Mouse (Mus musculus) fibroblast of lung, adult 2 months (primary cell): ENCODE measurements around the gene Izumo1r.

Experiments
- DNase-seq: peaks from one replicate; pipeline ENCODE4 v3.0.0-alpha.2; 2011; ENCODE audit warnings: low read depth

Izumo1r gene

GRCm38 (mm10) chr9:14903581-14904378 is at the start of gene Izumo1r:
Izumo1r (minus strand) TSS chr9:14903949.
- DNase-seq = no peak

DNA sequence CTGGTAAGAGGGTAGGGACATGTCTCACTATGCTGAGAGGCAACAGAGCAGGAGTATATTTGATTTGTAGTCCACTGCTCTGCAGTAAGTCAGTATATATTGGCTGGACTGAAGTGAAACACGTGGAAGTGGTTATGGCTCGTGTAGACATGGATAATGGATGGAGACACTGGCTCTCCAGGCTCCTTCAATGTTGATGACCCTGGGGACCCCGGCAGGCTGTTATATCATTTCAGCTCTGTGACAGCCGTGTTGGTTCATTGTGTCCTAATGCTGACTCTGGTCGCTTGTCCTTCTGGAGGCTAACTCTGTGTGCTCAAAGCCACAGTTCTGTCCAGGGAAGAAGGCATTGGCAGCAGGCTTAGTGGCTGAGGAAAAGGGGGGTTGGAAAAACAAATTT is 47.3 kb upstream of the Izumo1r start:
- DNase-seq = no peak

DNA sequence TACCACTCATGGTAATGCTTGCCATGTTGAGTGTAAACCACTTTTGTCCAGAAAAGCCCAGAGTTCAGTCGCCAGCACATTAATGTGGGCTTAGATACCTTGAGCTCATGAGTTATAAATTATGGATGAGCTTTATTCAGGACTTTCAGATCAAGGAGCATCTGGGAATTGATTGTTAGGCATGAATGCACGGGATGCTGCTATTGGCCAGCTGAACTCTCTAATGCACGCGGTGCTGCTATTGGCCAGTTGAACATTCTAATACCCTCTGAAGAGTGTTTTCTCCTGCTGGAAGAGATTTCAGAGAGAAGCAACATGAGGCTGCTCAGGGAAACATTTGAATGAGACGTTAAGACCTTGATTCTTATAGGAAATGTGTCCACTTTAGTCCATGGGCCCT is 45.1 kb upstream of the Izumo1r start:
- no peak for DNase-seq

GRCm38 (mm10) chr9:14946677-14947076 is 42.9 kb upstream of the Izumo1r start:
- DNase-seq = no peak

DNA sequence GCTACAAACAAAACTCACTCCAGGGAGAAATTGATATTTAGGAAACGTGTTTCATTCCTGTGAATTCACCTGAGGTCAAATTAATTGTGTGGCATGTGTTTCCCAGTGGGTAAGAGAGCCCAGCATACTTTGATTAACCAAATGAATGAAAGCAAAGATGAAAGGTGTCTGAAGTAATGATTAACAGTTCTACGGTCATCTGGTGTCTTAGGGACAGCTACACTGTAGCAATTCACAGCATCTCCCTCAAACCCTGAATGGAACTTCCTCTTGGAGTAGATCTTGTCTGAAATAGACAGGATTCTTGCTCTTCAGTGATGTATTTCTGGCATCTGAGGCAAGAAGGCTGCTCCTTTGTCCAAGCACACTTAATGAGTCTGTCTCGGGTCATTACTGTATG is 42.2 kb upstream of the Izumo1r start:
- DNase-seq = no peak

GRCm38 (mm10) chr9:14942143-14942720 is 38.5 kb upstream of the Izumo1r start:
- DNase-seq = no peak

- no peak for DNase-seq
Observed at GRCm38 (mm10) chr9:14939610-14940009, 35.9 kb upstream of the Izumo1r start.

- no peak for DNase-seq
Observed at GRCm38 (mm10) chr9:14937308-14937707, 33.6 kb upstream of the Izumo1r start.

- DNase-seq = no peak
Observed at GRCm38 (mm10) chr9:14934851-14935250, 31.1 kb upstream of the Izumo1r start.

GRCm38 (mm10) chr9:14931943-14932342 is 28.2 kb upstream of the Izumo1r start:
- DNase-seq = no peak

- DNase-seq = no peak
Observed at GRCm38 (mm10) chr9:14931211-14931610, 27.5 kb upstream of the Izumo1r start.

GRCm38 (mm10) chr9:14926593-14926992 is 22.8 kb upstream of the Izumo1r start:
- no peak for DNase-seq

DNA sequence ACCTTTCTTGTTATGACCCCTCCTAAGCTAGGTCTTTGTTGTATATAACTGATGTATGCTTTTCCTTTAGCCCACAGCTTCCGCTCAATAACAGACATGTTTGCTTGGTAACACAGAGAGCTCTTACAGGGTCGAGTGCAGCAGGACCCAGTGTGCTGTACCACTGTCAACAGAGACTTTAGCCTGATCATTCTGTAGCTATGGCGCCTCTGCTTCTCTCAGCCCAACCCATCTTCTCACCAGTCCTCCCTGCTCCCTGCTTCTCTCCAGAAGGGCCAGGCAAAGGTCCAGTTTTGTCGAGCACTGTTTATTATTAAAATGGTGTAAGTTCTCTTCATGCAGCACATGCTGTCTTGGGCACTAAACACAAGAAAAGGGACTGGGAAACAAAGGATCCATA is 19.9 kb upstream of the Izumo1r start:
- no peak for DNase-seq

DNA sequence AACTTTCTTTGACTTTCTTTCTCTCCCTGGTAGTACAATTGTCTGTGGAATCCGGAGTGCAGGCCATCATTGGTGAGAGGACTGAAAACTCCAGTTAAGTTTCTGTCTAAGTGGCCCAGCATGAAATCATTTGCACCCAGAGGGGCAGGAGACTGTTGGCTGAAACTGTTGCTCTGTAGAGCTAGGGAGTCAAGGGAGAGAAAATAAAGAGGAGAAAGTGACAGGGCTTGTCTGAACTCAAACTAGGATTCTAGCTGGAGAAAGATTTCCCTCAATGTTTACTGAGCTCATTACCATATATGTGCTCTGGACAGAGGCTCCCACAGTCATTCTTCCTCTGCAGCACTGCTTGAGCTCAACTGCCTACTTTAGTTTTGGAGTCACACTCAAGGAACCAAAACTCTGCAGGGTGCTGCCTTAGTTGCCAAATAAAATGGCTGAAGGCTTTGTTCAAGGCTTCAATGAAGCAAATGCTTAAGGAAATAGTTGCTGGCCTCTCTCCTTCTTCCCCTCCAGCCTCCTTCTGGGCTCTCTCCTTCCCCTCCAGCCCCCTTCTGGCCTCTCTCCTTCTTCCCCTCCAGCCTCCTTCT is 18.3 kb upstream of the Izumo1r start:
- no peak for DNase-seq

DNA sequence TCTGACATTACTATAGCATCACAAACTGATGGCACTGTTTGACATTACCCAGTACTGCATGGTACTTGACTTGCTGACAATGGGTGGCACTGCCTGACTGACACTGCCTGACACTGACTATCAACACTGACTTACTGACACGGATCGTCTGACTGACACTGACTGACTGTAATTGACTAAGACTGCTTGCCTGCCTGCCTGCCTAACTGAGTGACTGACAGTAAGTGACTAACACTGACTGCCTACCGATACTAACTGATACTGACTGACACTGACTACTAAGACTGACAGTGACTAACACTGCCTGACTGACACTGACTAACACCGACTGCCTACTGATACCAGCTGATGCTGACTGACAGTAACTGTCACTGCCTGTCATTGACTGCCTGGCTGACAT is 17.5 kb upstream of the Izumo1r start:
- DNase-seq = no peak

DNA sequence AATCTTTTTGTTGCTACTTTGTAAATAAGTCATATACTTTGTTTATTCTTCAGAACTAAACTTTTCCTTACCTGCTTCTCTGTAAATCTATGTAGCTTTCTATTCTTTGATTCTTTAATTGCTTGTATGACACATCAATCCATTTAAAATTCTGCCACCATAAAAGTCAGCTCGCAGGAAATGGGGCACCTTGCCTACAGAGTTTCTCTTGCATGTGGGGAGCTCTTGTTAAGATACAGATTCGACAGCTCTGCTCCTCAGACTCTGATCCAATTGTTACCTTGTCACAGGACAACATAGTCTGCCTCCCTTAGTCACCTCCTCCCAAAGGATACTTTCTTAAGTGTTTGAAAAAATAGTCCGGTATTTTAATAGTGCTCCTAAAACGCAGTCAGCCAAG is 16.9 kb upstream of the Izumo1r start:
- no peak for DNase-seq

DNA sequence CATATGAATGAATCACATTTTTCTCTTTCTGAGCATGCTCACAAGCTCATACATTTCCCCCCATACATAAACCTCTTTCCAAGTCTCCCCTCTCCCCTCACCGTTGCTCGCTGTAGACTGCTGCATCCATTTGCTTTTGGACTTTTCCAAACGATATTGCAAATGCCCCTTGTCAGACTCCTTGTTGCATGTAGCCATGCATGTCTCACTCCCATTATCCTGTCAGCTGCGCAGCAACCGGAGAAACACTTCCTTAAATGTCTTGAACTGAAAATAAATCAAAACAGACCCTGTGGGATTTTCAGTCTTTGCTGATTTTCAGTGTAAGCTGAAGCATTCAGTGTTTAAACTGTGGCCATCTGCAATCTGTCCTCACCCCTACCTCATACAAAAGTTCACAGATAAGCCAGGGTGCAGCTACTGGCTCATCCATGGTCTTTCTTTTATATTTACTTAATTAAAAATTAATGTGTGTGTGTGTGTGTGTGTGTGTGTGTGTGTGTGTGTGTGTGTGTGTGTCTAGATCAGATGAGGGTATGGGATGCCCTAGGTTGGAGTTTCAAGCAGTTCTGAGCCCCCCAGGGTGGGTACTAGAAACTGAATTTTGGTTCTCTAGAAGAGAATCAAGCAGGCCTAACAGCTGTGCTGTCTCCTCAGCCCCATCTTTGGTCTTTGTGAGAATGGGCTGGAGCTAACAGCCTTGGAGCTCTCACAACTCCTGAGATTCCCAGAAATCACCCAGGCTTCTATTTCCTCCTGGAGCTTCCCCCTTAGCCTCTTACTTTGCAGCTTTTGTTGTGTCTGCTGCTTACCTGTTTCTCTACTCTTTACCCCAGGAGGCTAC is 15.3 kb upstream of the Izumo1r start:
- no peak for DNase-seq

- DNase-seq = no peak
Observed at GRCm38 (mm10) chr9:14917661-14918060, 13.9 kb upstream of the Izumo1r start.

DNA sequence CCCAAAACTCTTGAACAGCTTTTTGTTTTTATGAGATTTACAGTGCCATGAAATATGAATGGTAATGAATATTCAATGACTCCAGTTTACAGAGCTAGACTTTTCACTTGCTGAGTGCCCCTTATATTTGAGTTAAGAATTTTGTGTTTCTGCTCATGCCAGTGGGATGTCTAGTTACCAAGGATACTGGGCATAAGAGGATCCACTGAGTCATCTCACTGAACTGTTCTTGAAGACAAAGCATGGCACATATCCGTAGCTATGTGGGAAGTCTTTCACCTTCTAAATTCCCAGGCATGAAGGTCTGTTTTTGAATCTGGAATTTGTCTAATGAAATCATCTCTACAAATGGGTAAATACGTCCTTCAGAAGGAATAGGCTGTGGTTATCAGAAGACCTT is 8.3 kb upstream of the Izumo1r start:
- no peak for DNase-seq

GRCm38 (mm10) chr9:14909981-14910380 is 6.2 kb upstream of the Izumo1r start:
- no peak for DNase-seq

DNA sequence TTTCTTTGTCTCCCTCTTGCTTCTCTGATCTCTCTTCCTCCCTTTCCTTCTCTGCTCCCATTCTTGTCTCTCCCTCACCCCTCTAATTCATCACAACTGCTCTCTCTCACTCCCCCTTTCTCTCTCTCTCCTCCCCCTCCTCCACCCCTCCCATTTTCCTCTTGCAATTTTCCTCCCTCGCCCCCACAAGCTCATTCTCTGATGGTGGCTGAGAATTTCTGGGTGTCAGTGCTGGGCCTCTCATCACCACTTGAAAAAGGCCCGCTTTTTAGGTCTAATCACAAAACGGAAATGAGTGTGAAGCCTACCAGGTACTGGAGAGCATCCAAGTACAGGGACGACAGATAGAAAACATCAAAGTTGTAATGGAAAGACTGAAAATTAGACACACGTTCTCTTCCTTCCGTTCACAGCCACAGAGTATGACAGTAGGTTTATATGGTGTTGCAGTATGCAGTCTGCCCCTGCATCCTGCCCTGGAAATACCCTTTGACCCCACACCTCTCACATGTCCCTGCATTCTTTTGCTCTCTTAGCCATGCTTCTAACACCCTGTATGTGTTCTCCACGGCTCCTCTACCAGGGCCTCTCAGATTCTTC is 4.2 kb upstream of the Izumo1r start:
- no peak for DNase-seq

GRCm38 (mm10) chr9:14905956-14906355 is 2.2 kb upstream of the Izumo1r start:
- no peak for DNase-seq
